Mouse (Mus musculus) CH12.LX (cell line): ENCODE measurements around the gene Smarcc2. TPM values are rescaled to one million over a fixed set of nuclear protein-coding genes. Genes with fewer than 3 reads are reported as not detected.
A peak's percentile ranks its signal among the peaks of the same experiment; 100 is the strongest.

ENCODE experiments used
- DNase-seq: peaks from one replicate; pipeline ENCODE4 v3.0.0-alpha.2; 2013; ENCODE audit errors: extremely low read depth
- H3K27ac ChIP-seq: 2 replicates; pipeline ENCODE4 v1.5.1; 2012; ENCODE audit warnings: low read depth, mild to moderate bottlenecking, control low read depth, moderate library complexity; ENCODE audit not compliant: insufficient read depth
- H3K27me3 ChIP-seq: replicated peaks from 2 replicates; pipeline ENCODE3; 2012; ENCODE audit warnings: inconsistent platforms
- H3K36me3 ChIP-seq, 2 experiments: replicated peaks in 1 of 2; 2 replicates each; pipeline versions ENCODE3 to v1.6.1; 2012; ENCODE audit warnings: inconsistent platforms in 1 of 2, low read length in 1 of 2, mild to moderate bottlenecking in 1 of 2, mixed read lengths in 1 of 2, moderate library complexity in 1 of 2; ENCODE audit not compliant: control insufficient read depth in 1 of 2, insufficient read depth in 1 of 2
- H3K4me1 ChIP-seq, 2 experiments: 2 replicates each; pipeline ENCODE4 v1.6.1; 2012; ENCODE audit warnings: inconsistent platforms in 1 of 2, moderate library complexity in 1 of 2; ENCODE audit not compliant: insufficient read depth in 2 of 2, control insufficient read depth in 1 of 2
- H3K4me2 ChIP-seq: 2 replicates; pipeline ENCODE4 v1.6.1; 2012; ENCODE audit warnings: low read depth, mild to moderate bottlenecking, control low read depth; ENCODE audit not compliant: poor library complexity, insufficient read depth, severe bottlenecking
- H3K4me3 ChIP-seq, 3 experiments: fragments of 150-350 bp in 1 of 3; sonication (generic) in 1 of 3; replicated peaks in 1 of 3; 2 replicates each; pipeline versions ENCODE3 to v1.5.1; 2011 to 2012; ENCODE audit warnings: low read depth in 2 of 3, low read length in 2 of 3, mild to moderate bottlenecking in 2 of 3, moderate library complexity in 2 of 3, control low read depth in 1 of 3, improper control_type of control experiment in 1 of 3, inconsistent platforms in 1 of 3, mixed read lengths in 1 of 3; ENCODE audit not compliant: poor library complexity in 1 of 3
- H3K79me2 ChIP-seq: replicated peaks from 2 replicates; pipeline ENCODE4 v1.6.1; 2012; ENCODE audit warnings: mild to moderate bottlenecking, moderate library complexity; ENCODE audit not compliant: control insufficient read depth, poor library complexity, insufficient read depth, severe bottlenecking; ENCODE audit errors: extremely low read depth
- H3K9ac ChIP-seq: 2 replicates; pipeline ENCODE4 v1.6.1; 2012; ENCODE audit warnings: low read depth, mild to moderate bottlenecking, control low read depth, moderate library complexity; ENCODE audit not compliant: insufficient read depth
- H3K9me3 ChIP-seq: replicated peaks from 2 replicates; pipeline ENCODE3; 2012; ENCODE audit warnings: low read length, inconsistent platforms, mixed read lengths
- BHLHE40 ChIP-seq: IDR thresholded peaks from 2 replicates; pipeline ENCODE4 v1.6.1; 2011; ENCODE audit warnings: mild to moderate bottlenecking, low read depth, low read length, improper control_type of control experiment
- CHD1 ChIP-seq: IDR thresholded peaks from 2 replicates; pipeline ENCODE4 v1.6.1; 2012; ENCODE audit warnings: low read depth, low read length, improper control_type of control experiment, inconsistent platforms
- CHD2 ChIP-seq: IDR thresholded peaks from 2 replicates; pipeline ENCODE4 v1.6.1; 2011; ENCODE audit warnings: low read length, improper control_type of control experiment
- CTCF ChIP-seq, 2 experiments: IDR thresholded peaks in 1 of 2; conservative IDR thresholded peaks in 1 of 2; 2 replicates each; pipeline ENCODE4 v1.5.1; 2011 to 2012; ENCODE audit warnings: low read depth in 2 of 2, low read length in 2 of 2, improper control_type of control experiment in 1 of 2, inconsistent platforms in 1 of 2, mild to moderate bottlenecking in 1 of 2, moderate library complexity in 1 of 2
- E2F4 ChIP-seq: IDR thresholded peaks from 2 replicates; pipeline ENCODE4 v1.6.1; 2011; ENCODE audit warnings: low read depth, low read length, improper control_type of control experiment; ENCODE audit not compliant: insufficient replicate concordance
- ELF1 ChIP-seq: IDR thresholded peaks from 2 replicates; pipeline ENCODE4 v1.6.1; 2014; ENCODE audit warnings: low read depth, mild to moderate bottlenecking, inconsistent platforms, low read length, improper control_type of control experiment
- EP300 ChIP-seq: IDR thresholded peaks from 2 replicates; pipeline ENCODE4 v1.6.1; 2011; ENCODE audit warnings: low read length, improper control_type of control experiment
- ETS1 ChIP-seq: conservative IDR thresholded peaks from 2 replicates; pipeline ENCODE4 v1.6.1; 2012; ENCODE audit warnings: low read depth, mild to moderate bottlenecking, inconsistent platforms, low read length, improper control_type of control experiment, moderate library complexity
- GABPA ChIP-seq: IDR thresholded peaks from 2 replicates; pipeline ENCODE4 v1.6.1; 2012; ENCODE audit warnings: low read depth, low read length, improper control_type of control experiment, inconsistent platforms; ENCODE audit not compliant: insufficient replicate concordance
- HCFC1 ChIP-seq: IDR thresholded peaks from 2 replicates; pipeline ENCODE4 v1.6.1; 2012; ENCODE audit warnings: low read depth, mild to moderate bottlenecking, inconsistent platforms, low read length, improper control_type of control experiment
- IRF4 ChIP-seq: IDR thresholded peaks from 2 replicates; pipeline ENCODE4 v1.6.1; 2014; ENCODE audit warnings: low read depth, mild to moderate bottlenecking, inconsistent platforms, low read length, improper control_type of control experiment
- JUN ChIP-seq: IDR thresholded peaks from 2 replicates; pipeline ENCODE4 v1.6.1; 2011; ENCODE audit warnings: low read depth, mild to moderate bottlenecking, low read length, improper control_type of control experiment, moderate library complexity; ENCODE audit not compliant: insufficient read depth
- JUND ChIP-seq: conservative IDR thresholded peaks from 2 replicates; pipeline ENCODE4 v1.6.1; 2011; ENCODE audit warnings: low read depth, low read length, improper control_type of control experiment
- KAT2A ChIP-seq: IDR thresholded peaks from 2 replicates; pipeline ENCODE4 v1.6.1; 2012; ENCODE audit warnings: low read length, improper control_type of control experiment, inconsistent platforms; ENCODE audit not compliant: insufficient replicate concordance
- MAFK ChIP-seq: IDR thresholded peaks from 2 replicates; pipeline ENCODE4 v1.6.1; 2011; ENCODE audit warnings: low read length, improper control_type of control experiment; ENCODE audit not compliant: insufficient replicate concordance
- MAX ChIP-seq: IDR thresholded peaks from 2 replicates; pipeline ENCODE4 v1.6.1; 2011; ENCODE audit warnings: low read length, improper control_type of control experiment
- MAZ ChIP-seq: IDR thresholded peaks from 2 replicates; pipeline ENCODE4 v1.6.1; 2012; ENCODE audit warnings: low read depth, mild to moderate bottlenecking, inconsistent platforms, low read length, improper control_type of control experiment, moderate library complexity
- MEF2A ChIP-seq: IDR thresholded peaks from 2 replicates; pipeline ENCODE4 v1.6.1; 2014; ENCODE audit warnings: low read depth, mild to moderate bottlenecking, inconsistent platforms, low read length, improper control_type of control experiment, borderline replicate concordance
- MXI1 ChIP-seq: IDR thresholded peaks from 2 replicates; pipeline ENCODE4 v1.6.1; 2011; ENCODE audit warnings: mild to moderate bottlenecking, low read depth, low read length, improper control_type of control experiment
- MYC ChIP-seq: IDR thresholded peaks from 2 replicates; pipeline ENCODE4 v1.6.1; 2011; ENCODE audit warnings: low read depth, mild to moderate bottlenecking, improper control_type of control experiment, low read length
- NELFE ChIP-seq: IDR thresholded peaks from 2 replicates; pipeline ENCODE4 v1.6.1; 2011; ENCODE audit warnings: low read depth, low read length, improper control_type of control experiment
- NRF1 ChIP-seq: IDR thresholded peaks from 2 replicates; pipeline ENCODE4 v1.6.1; 2014; ENCODE audit warnings: low read depth, mild to moderate bottlenecking, inconsistent platforms, low read length, improper control_type of control experiment, moderate library complexity
- PAX5 ChIP-seq: IDR thresholded peaks from 2 replicates; pipeline ENCODE4 v1.6.1; 2012; ENCODE audit warnings: low read length, inconsistent platforms, mixed read lengths
- POLR2A ChIP-seq: IDR thresholded peaks from 2 replicates; pipeline ENCODE4 v1.6.1; 2011; ENCODE audit warnings: low read depth, mild to moderate bottlenecking, improper control_type of control experiment, low read length
- POLR2AphosphoS2 ChIP-seq: IDR thresholded peaks from 2 replicates; pipeline ENCODE4 v1.6.1; 2011; ENCODE audit warnings: low read depth, low read length, improper control_type of control experiment
- RAD21 ChIP-seq: IDR thresholded peaks from 2 replicates; pipeline ENCODE4 v1.6.1; 2011; ENCODE audit warnings: low read depth, mild to moderate bottlenecking, low read length, improper control_type of control experiment, moderate library complexity
- RCOR1 ChIP-seq: conservative IDR thresholded peaks from 2 replicates; pipeline ENCODE4 v1.6.1; 2012; ENCODE audit warnings: low read depth, mild to moderate bottlenecking, inconsistent platforms, low read length, improper control_type of control experiment
- SIN3A ChIP-seq: IDR thresholded peaks from 2 replicates; pipeline ENCODE4 v1.6.1; 2012; ENCODE audit warnings: low read length, improper control_type of control experiment, inconsistent platforms
- SMC3 ChIP-seq: IDR thresholded peaks from 2 replicates; pipeline ENCODE4 v1.6.1; 2011; ENCODE audit warnings: low read depth, low read length, improper control_type of control experiment
- TBP ChIP-seq: conservative IDR thresholded peaks from 2 replicates; pipeline ENCODE4 v1.6.1; 2011; ENCODE audit warnings: low read depth, low read length, improper control_type of control experiment
- TCF12 ChIP-seq: IDR thresholded peaks from 2 replicates; pipeline ENCODE4 v1.6.1; 2014; ENCODE audit warnings: low read depth, mild to moderate bottlenecking, inconsistent platforms, low read length, improper control_type of control experiment
- UBTF ChIP-seq: IDR thresholded peaks from 2 replicates; pipeline ENCODE4 v1.6.1; 2012; ENCODE audit warnings: low read depth, mild to moderate bottlenecking, inconsistent platforms, low read length, improper control_type of control experiment, moderate library complexity
- USF1 ChIP-seq: IDR thresholded peaks from 2 replicates; pipeline ENCODE4 v1.6.1; 2014; ENCODE audit warnings: low read depth, mild to moderate bottlenecking, inconsistent platforms, low read length, improper control_type of control experiment
- USF2 ChIP-seq: conservative IDR thresholded peaks from 2 replicates; pipeline ENCODE4 v1.6.1; 2011; ENCODE audit warnings: low read depth, low read length, improper control_type of control experiment
- ZC3H11A ChIP-seq: IDR thresholded peaks from 2 replicates; pipeline ENCODE4 v1.6.1; 2012; ENCODE audit warnings: low read depth, mild to moderate bottlenecking, inconsistent platforms, low read length, improper control_type of control experiment
- ZKSCAN1 ChIP-seq: IDR thresholded peaks from 2 replicates; pipeline ENCODE4 v1.6.1; 2012; ENCODE audit warnings: low read depth, inconsistent platforms, low read length, improper control_type of control experiment, borderline replicate concordance
- ZMIZ1 ChIP-seq: IDR thresholded peaks from 2 replicates; pipeline ENCODE4 v1.6.1; 2012; ENCODE audit warnings: low read depth, mild to moderate bottlenecking, inconsistent platforms, low read length, improper control_type of control experiment
- ZNF384 ChIP-seq: IDR thresholded peaks from 2 replicates; pipeline ENCODE4 v1.6.1; 2012; ENCODE audit warnings: low read depth, low read length, improper control_type of control experiment, inconsistent platforms
- dilution Hi-C: fragments of 300-500 bp; cut with MboI; formaldehyde crosslinking; loops from 2 replicates; pipeline ENCODE4 v1.14.3; 2020; ENCODE audit warnings: low sequenced_read_pairs; ENCODE audit not compliant: extremely low pct_unique_long_range_greater_than_20kb, extremely low pct_ligation_motif_present
- in situ Hi-C: fragments of 300-500 bp; cut with MboI; formaldehyde crosslinking; loops from 3 replicates; pipeline ENCODE4 v1.14.3; 2019; ENCODE audit warnings: low sequenced_read_pairs, low pct_ligation_motif_present, low pct_unique_long_range_greater_than_20kb, mixed read lengths
- polyA plus RNA-seq: library from polyadenylated mRNA; unstranded; fragments of >175 nt; gene quantifications from 2 replicates; pipeline ENCODE4 v1.2.1, GENCODE M21; 2012; ENCODE audit warnings: low read depth; ENCODE audit not compliant: insufficient read length
- total RNA-seq, 2 experiments: library from RNA; depleted of rRNA; stranded (reverse); fragments of 300-350 nt in 1 of 2; fragments of >200 nt in 1 of 2; gene quantifications; 2 replicates each; pipeline ENCODE4 v1.2.3; 2012 to 2014

Gene Smarcc2
- total and polyA plus RNA-seq, 3 experiments: 6.1 to 42.6 (median 24.8) TPM

DNA sequence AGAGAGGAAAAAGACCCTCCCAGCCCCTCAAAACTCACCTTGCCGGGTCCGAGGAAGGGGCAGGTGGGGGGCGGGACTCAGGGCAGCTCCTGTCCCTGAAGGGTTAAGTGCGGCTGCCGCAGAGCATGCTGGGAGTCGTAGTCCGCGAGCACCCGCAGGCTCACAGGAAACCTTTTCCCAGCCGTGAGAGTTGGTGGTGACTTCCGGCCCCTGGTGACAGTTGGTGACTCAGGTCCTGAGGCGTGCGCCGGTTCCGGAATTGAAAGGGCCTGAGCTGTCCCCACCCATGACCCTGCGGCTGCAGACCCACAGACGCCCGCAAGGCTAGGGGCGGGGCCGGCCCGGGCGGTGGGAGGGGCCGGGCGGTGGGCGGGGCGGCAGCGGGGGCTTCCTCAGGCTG, 39.5 kb downstream of the Smarcc2 start, which contains the start of gene Myl6b:
Myl6b (minus strand) TSS at position 96 of the 400 bp plus-strand sequence.
- peak within 1 kb of the TSS; percentile 90 for H3K4me2 ChIP-seq
- dilution Hi-C loops (no loop called here), in situ Hi-C loops (no loop called here)
- peak; percentile 99 for DNase-seq
- H3K27me3 ChIP-seq: no peaks in the 10 kb centered on the region
- H3K27ac ChIP-seq: peak within 1 kb of the TSS; percentile 31; the same call in 1 of the 2 replicates
- H3K9me3 ChIP-seq: no peaks in the 10 kb centered on the region
- H3K36me3 ChIP-seq: peaks cover 0 to 5% of the 10 kb centered on the region in 2 experiments
- H3K4me3 ChIP-seq: peak within 1 kb of the TSS; percentile 61 to 72 (median 65)
- H3K4me1 ChIP-seq: peaks cover 3 to 30% of the 10 kb centered on the region in 2 experiments; a peak in 3 of 4 replicates
- H3K9ac ChIP-seq: peak within 1 kb of the TSS; percentile 51
- H3K79me2 ChIP-seq: peaks cover 3% of the 10 kb centered on the region; the same call in 1 of the 2 replicates
- no peak for TF ChIP-seq CTCF (conservative IDR thresholded peaks at IDR 0.05 in 1 of 2, IDR thresholded peaks at IDR 0.05 in 1 of 2; ENCODE audit: low read depth in 2 of 2, low read length in 2 of 2)
- TF ChIP-seq HCFC1: peak; percentile 99
- peak; percentile 81 for TF ChIP-seq ETS1
- TF ChIP-seq ZC3H11A: no peak
- TF ChIP-seq IRF4: peak; percentile 76; the same call in 1 of the 2 replicates
- peak; percentile 58; the same call in 1 of the 2 replicates for TF ChIP-seq MYC
- TF ChIP-seq CHD2: peak; percentile 77
- TF ChIP-seq KAT2A: peak; percentile 92; the same call in 1 of the 2 replicates
- no peak for TF ChIP-seq RAD21
- no peak for TF ChIP-seq ZMIZ1
- no peak for TF ChIP-seq E2F4
- TF ChIP-seq ELF1: peak; percentile 97
- no peak for TF ChIP-seq POLR2AphosphoS2
- TF ChIP-seq NRF1: peak; percentile 74
- peak; percentile 59; the same call in 1 of the 2 replicates for TF ChIP-seq TCF12
- TF ChIP-seq USF1: no peak
- TF ChIP-seq MXI1: peak; percentile 86
- no peak for TF ChIP-seq TBP
- peak; percentile 91 for TF ChIP-seq SIN3A
- no peak for TF ChIP-seq UBTF
- TF ChIP-seq ZKSCAN1: no peak
- no peak for TF ChIP-seq JUND
- TF ChIP-seq USF2: no peak
- TF ChIP-seq EP300: no peak
- TF ChIP-seq SMC3: no peak
- TF ChIP-seq POLR2A: no peak
- 0 out of 2 replicates have a peak, but pooled peaks have one; percentile 22 for TF ChIP-seq RCOR1
- peak; percentile 66; the same call in 1 of the 2 replicates for TF ChIP-seq MAX
- TF ChIP-seq BHLHE40: peak; percentile 84
- TF ChIP-seq MAZ: peak; percentile 63; the same call in 1 of the 2 replicates
- TF ChIP-seq GABPA: peak; percentile 70; the same call in 1 of the 2 replicates
- TF ChIP-seq ZNF384: no peak
- TF ChIP-seq JUN: no peak
- TF ChIP-seq MAFK: 0 out of 2 replicates have a peak, but pooled peaks have one; percentile 36
- no peak for TF ChIP-seq NELFE
- peak; percentile 73; the same call in 1 of the 2 replicates for TF ChIP-seq MEF2A
- no peak for TF ChIP-seq CHD1
- TF ChIP-seq PAX5: no peak
